Mouse (Mus musculus) midbrain, postnatal 0 days (tissue): ENCODE measurements around the gene Mob3b. TPM values are rescaled to one million over a fixed set of nuclear protein-coding genes. Genes with fewer than 3 reads are reported as not detected.

Experiments used
- ATAC-seq: fragments of 200-750 bp; cut with Nextera tagmentation; 2 replicates; pipeline ENCODE4 v1.8.0; 2017; ENCODE audit warnings: moderate number of reproducible peaks, mild to moderate bottlenecking, moderate TSS enrichment, moderate library complexity; ENCODE audit not compliant: low FRiP score
- DNase-seq: peaks from one replicate; pipeline ENCODE4 v3.0.0-alpha.2; 2015; ENCODE audit warnings: low spot score
- H3K27ac ChIP-seq: fragments of 300-500 bp; sonication (generic); 2 replicates; pipeline ENCODE4 v1.5.1; 2014; ENCODE audit warnings: low read depth, mild to moderate bottlenecking, low read length, mixed read lengths
- H3K27me3 ChIP-seq: fragments of 300-500 bp; sonication (generic); 2 replicates; pipeline ENCODE4 v1.6.1; 2014; ENCODE audit warnings: low read length, control low read depth, mixed read lengths; ENCODE audit not compliant: insufficient read depth
- H3K36me3 ChIP-seq: fragments of 300-500 bp; sonication (generic); 2 replicates; pipeline ENCODE4 v1.6.1; 2014; ENCODE audit warnings: low read length, control low read depth, mixed read lengths; ENCODE audit not compliant: insufficient read depth
- H3K4me1 ChIP-seq: fragments of 300-500 bp; sonication (generic); 2 replicates; pipeline ENCODE4 v1.6.1; 2014; ENCODE audit warnings: mild to moderate bottlenecking, control low read depth, antibody characterized with exemption, low read length, mixed read lengths; ENCODE audit not compliant: insufficient read depth
- H3K4me2 ChIP-seq: fragments of 300-500 bp; sonication (generic); 2 replicates; pipeline ENCODE4 v1.6.1; 2014; ENCODE audit warnings: low read depth, mild to moderate bottlenecking, low read length, mixed read lengths; ENCODE audit not compliant: poor library complexity, severe bottlenecking
- H3K4me3 ChIP-seq: fragments of 300-500 bp; sonication (generic); 2 replicates; pipeline ENCODE4 v1.5.1; 2014; ENCODE audit warnings: low read depth, mild to moderate bottlenecking, low read length, moderate library complexity
- H3K9ac ChIP-seq: fragments of 300-500 bp; sonication (generic); replicated peaks from 2 replicates; pipeline ENCODE4 v1.6.1; 2014; ENCODE audit warnings: mild to moderate bottlenecking, low read length, moderate library complexity, mixed read lengths; ENCODE audit not compliant: poor library complexity, severe bottlenecking
- H3K9me3 ChIP-seq: fragments of 300-500 bp; sonication (generic); 2 replicates; pipeline ENCODE4 v1.6.1; 2016; ENCODE audit warnings: low read length, control low read depth
- CTCF ChIP-seq: IDR thresholded peaks from 2 replicates; pipeline ENCODE4 v1.5.1; 2016; ENCODE audit warnings: antibody characterized with exemption, mild to moderate bottlenecking
- WGBS: fragments of 180-500 bp; shearing (Covaris S2); extraction: QIAGEN DNeasy Blood & Tissue Kit; methylation state at CpG from one replicate; pipeline ENCODE4 v1.1.7; 2014; 5-methylcytosine and 5-hydroxymethylcytosine counted together
- polyA plus RNA-seq: library from polyadenylated mRNA; unstranded; fragments of >200 nt; fragmentation: Nextera tagmentation; extraction: Ambion mirVana; gene quantifications from 2 replicates; pipeline ENCODE4 v1.2.1, GENCODE M21; 2015
- total RNA-seq: library from RNA; depleted of rRNA; stranded (reverse); fragments of >200 nt; gene quantifications from 2 replicates; pipeline ENCODE4 v1.2.3, GENCODE M21; 2014

Gene Mob3b
- total and polyA plus RNA-seq, 2 experiments from 2014 or later: 0.77 to 1.6 TPM

GRCm38 (mm10) chr4:35167855-35168254 lies 10.6 kb upstream of the Mob3b start:
- no peak overlapping the region for H3K4me3 ChIP-seq
- no peak overlapping the region for H3K27ac ChIP-seq
- no peaks in the 10 kb centered on the region for H3K9me3 ChIP-seq
- H3K4me1 ChIP-seq: no peaks in the 10 kb centered on the region
- no peak overlapping the region for H3K9ac ChIP-seq
- 88% methylated on average over 5 of the region's 5 CpGs for WGBS
- TF ChIP-seq CTCF: no peak
- H3K36me3 ChIP-seq: no peaks in the 10 kb centered on the region
- ATAC-seq: no peak
- H3K27me3 ChIP-seq: no peaks in the 10 kb centered on the region
- H3K4me2 ChIP-seq: no peak overlapping the region
- no peak for DNase-seq

GRCm38 (mm10) chr4:35165947-35166346 lies 8.7 kb upstream of the Mob3b start:
- no peak for ATAC-seq
- no peak overlapping the region for H3K4me3 ChIP-seq
- H3K27ac ChIP-seq: no peak overlapping the region
- no peak for DNase-seq
- no peaks in the 10 kb centered on the region for H3K9me3 ChIP-seq
- TF ChIP-seq CTCF: no peak
- no peaks in the 10 kb centered on the region for H3K36me3 ChIP-seq
- H3K4me1 ChIP-seq: no peaks in the 10 kb centered on the region
- no peak overlapping the region for H3K9ac ChIP-seq
- H3K4me2 ChIP-seq: no peak overlapping the region
- WGBS: 87% methylated on average over 3 of the region's 3 CpGs
- H3K27me3 ChIP-seq: no peaks in the 10 kb centered on the region

GRCm38 (mm10) chr4:35165275-35165674 lies 8.0 kb upstream of the Mob3b start:
- Histone ChIP-seq H3K9me3 (no peaks in the 10 kb centered on the region), H3K27ac (no peak overlapping the region), H3K27me3 (no peaks in the 10 kb centered on the region), H3K36me3 (no peaks in the 10 kb centered on the region), H3K9ac (no peak overlapping the region), H3K4me1 (no peaks in the 10 kb centered on the region), H3K4me2 (no peak overlapping the region), H3K4me3 (no peak overlapping the region)
- ATAC-seq (no peak), DNase-seq (no peak)
- TF ChIP-seq CTCF: no peak
- WGBS: 90% methylated on average over 2 of the region's 2 CpGs

- H3K9me3 ChIP-seq: no peaks in the 10 kb centered on the region
- TF ChIP-seq CTCF: no peak
- 0 out of 2 replicates have a peak overlapping the region, but pooled peaks have one; percentile 56 for H3K4me3 ChIP-seq
- no peak overlapping the region for H3K27ac ChIP-seq
- H3K9ac ChIP-seq: no peak overlapping the region
- H3K36me3 ChIP-seq: no peaks in the 10 kb centered on the region
- peaks cover 8% of the 10 kb centered on the region; the same call in 1 of the 2 replicates for H3K4me1 ChIP-seq
- peak overlapping the region; percentile 97 for H3K4me2 ChIP-seq
- 72% methylated on average over 11 of the region's 11 CpGs for WGBS
- ATAC-seq (no peak), DNase-seq (no peak)
- peaks cover 8% of the 10 kb centered on the region; the same call in 1 of the 2 replicates for H3K27me3 ChIP-seq
Measured at GRCm38 (mm10) chr4:35157815-35158214, 531 bp upstream of the Mob3b start.

- 0 out of 2 replicates have a peak, but pooled peaks have one; percentile 43 for ATAC-seq
- H3K4me2 ChIP-seq: peak overlapping the region; percentile 97
- DNase-seq: peak; percentile 8
- H3K36me3 ChIP-seq: no peaks in the 10 kb centered on the region
- TF ChIP-seq CTCF: no peak
- H3K4me1 ChIP-seq: peaks cover 8% of the 10 kb centered on the region; the same call in 1 of the 2 replicates
- H3K9me3 ChIP-seq: no peaks in the 10 kb centered on the region
- peak overlapping the region; percentile 56 for H3K4me3 ChIP-seq
- H3K27ac ChIP-seq: no peak overlapping the region
- H3K27me3 ChIP-seq: peaks cover 8% of the 10 kb centered on the region; the same call in 1 of the 2 replicates
- 1% methylated on average over 26 of the region's 26 CpGs for WGBS
- H3K9ac ChIP-seq: peak overlapping the region; percentile 39
Measured at GRCm38 (mm10) chr4:35156149-35156611, 1.1 kb downstream of the Mob3b start.

- peak overlapping the region; percentile 56 for H3K4me3 ChIP-seq
- peaks cover 8% of the 10 kb centered on the region; the same call in 1 of the 2 replicates for H3K27me3 ChIP-seq
- H3K36me3 ChIP-seq: no peaks in the 10 kb centered on the region
- H3K4me1 ChIP-seq: peaks cover 8% of the 10 kb centered on the region; the same call in 1 of the 2 replicates
- H3K9me3 ChIP-seq: no peaks in the 10 kb centered on the region
- 24% methylated on average over 20 of the region's 20 CpGs for WGBS
- no peak overlapping the region for H3K9ac ChIP-seq
- DNase-seq (no peak), ATAC-seq (no peak)
- H3K4me2 ChIP-seq: peak overlapping the region; percentile 97
- no peak overlapping the region for H3K27ac ChIP-seq
- TF ChIP-seq CTCF: peak; percentile 31; the same call in 1 of the 2 replicates
Measured at GRCm38 (mm10) chr4:35155132-35155922, 2.0 kb downstream of the Mob3b start.
